Mouse (Mus musculus): ENCODE measurements around the gene Ovol2. TPM values are rescaled to one million over a fixed set of nuclear protein-coding genes. Genes with fewer than 3 reads are reported as not detected.
A peak's percentile ranks its signal among the peaks of the same experiment; 100 is the strongest.

Ovol2 gene
- polyA plus RNA-seq, 1 experiment, result 0.97 TPM

GRCm38 (mm10) chr2:144268446-144269305 lies 63.3 kb downstream of the Ovol2 start:
- Histone ChIP-seq H3K27ac (ENCODE audit: control insufficient read depth, insufficient read depth, low read depth, low read length, poor library complexity) (no peak overlapping the region), H3K4me1 (ENCODE audit: control insufficient read depth, insufficient read depth, low read length) (peaks cover 1% of the 10 kb centered on the region; the same call in 1 of the 2 replicates), H3K4me3 (replicated peaks; ENCODE audit: control insufficient read depth, low read depth, low read length) (no peak overlapping the region)
- TF ChIP-seq CTCF (IDR thresholded peaks at IDR 0.05; ENCODE audit: control insufficient read depth, insufficient read depth, low read length) (no peak), POLR2A (IDR thresholded peaks at IDR 0.05; ENCODE audit: borderline replicate concordance, control insufficient read depth, low read depth, low read length) (no peak)
- 9% methylated on average over 6 of the region's 6 CpGs for whole genome bisulfite sequencing

- TF ChIP-seq CTCF (IDR thresholded peaks at IDR 0.05; ENCODE audit: control insufficient read depth, insufficient read depth, low read length), result no peak
- TF ChIP-seq POLR2A (IDR thresholded peaks at IDR 0.05; ENCODE audit: borderline replicate concordance, control insufficient read depth, low read depth, low read length), result no peak
- H3K4me3 ChIP-seq (replicated peaks; ENCODE audit: control insufficient read depth, low read depth, low read length), result no peak overlapping the region
- 0% methylated on average over 1 of the region's 1 CpGs for WGBS
- peaks cover 1% of the 10 kb centered on the region; the same call in 1 of the 2 replicates for H3K4me1 ChIP-seq (ENCODE audit: control insufficient read depth, insufficient read depth, low read length)
- no peak overlapping the region for H3K27ac ChIP-seq (ENCODE audit: control insufficient read depth, insufficient read depth, low read depth, low read length, poor library complexity)
These were observed 64.3 kb downstream of the Ovol2 start for GRCm38 (mm10) chr2:144267731-144268015.

- TF ChIP-seq CTCF (IDR thresholded peaks at IDR 0.05; ENCODE audit: control insufficient read depth, insufficient read depth, low read length) (no peak), POLR2A (IDR thresholded peaks at IDR 0.05; ENCODE audit: borderline replicate concordance, control insufficient read depth, low read depth, low read length) (no peak)
- H3K4me3 ChIP-seq (replicated peaks; ENCODE audit: control insufficient read depth, low read depth, low read length), result no peak overlapping the region
- 41% methylated on average over 5 of the region's 5 CpGs for WGBS
- H3K27ac ChIP-seq (ENCODE audit: control insufficient read depth, insufficient read depth, low read depth, low read length, poor library complexity), result peak overlapping the region; percentile 52; the same call in 1 of the 2 replicates
- peaks cover 1% of the 10 kb centered on the region; the same call in 1 of the 2 replicates for H3K4me1 ChIP-seq (ENCODE audit: control insufficient read depth, insufficient read depth, low read length)
These were observed 64.8 kb downstream of the Ovol2 start for GRCm38 (mm10) chr2:144267004-144267730.

GRCm38 (mm10) chr2:144265916-144266683 lies 65.8 kb downstream of the Ovol2 start:
- H3K4me3 ChIP-seq (replicated peaks; ENCODE audit: control insufficient read depth, low read depth, low read length), result no peak overlapping the region
- peaks cover 1% of the 10 kb centered on the region; the same call in 1 of the 2 replicates for H3K4me1 ChIP-seq (ENCODE audit: control insufficient read depth, insufficient read depth, low read length)
- peak overlapping the region; percentile 56; the same call in 1 of the 2 replicates for H3K27ac ChIP-seq (ENCODE audit: control insufficient read depth, insufficient read depth, low read depth, low read length, poor library complexity)
- WGBS, result 18% methylated on average over 4 of the region's 4 CpGs
- TF ChIP-seq POLR2A (IDR thresholded peaks at IDR 0.05; ENCODE audit: borderline replicate concordance, control insufficient read depth, low read depth, low read length), result no peak
- TF ChIP-seq CTCF (IDR thresholded peaks at IDR 0.05; ENCODE audit: control insufficient read depth, insufficient read depth, low read length), result no peak

- H3K4me3 ChIP-seq (replicated peaks; ENCODE audit: control insufficient read depth, low read depth, low read length), result no peak overlapping the region
- 48% methylated on average over 3 of the region's 3 CpGs for WGBS
- peak overlapping the region; percentile 69 for H3K27ac ChIP-seq (ENCODE audit: control insufficient read depth, insufficient read depth, low read depth, low read length, poor library complexity)
These were observed 66.8 kb downstream of the Ovol2 start for GRCm38 (mm10) chr2:144265120-144265488.

GRCm38 (mm10) chr2:144264398-144265119 lies 67.4 kb downstream of the Ovol2 start:
- TF ChIP-seq CTCF (IDR thresholded peaks at IDR 0.05; ENCODE audit: control insufficient read depth, insufficient read depth, low read length) (no peak), POLR2A (IDR thresholded peaks at IDR 0.05; ENCODE audit: borderline replicate concordance, control insufficient read depth, low read depth, low read length) (no peak)
- Histone ChIP-seq H3K4me3 (replicated peaks; ENCODE audit: control insufficient read depth, low read depth, low read length) (no peak overlapping the region), H3K27ac (ENCODE audit: control insufficient read depth, insufficient read depth, low read depth, low read length, poor library complexity) (peak overlapping the region; percentile 69), H3K4me1 (ENCODE audit: control insufficient read depth, insufficient read depth, low read length) (peaks cover 1% of the 10 kb centered on the region; the same call in 1 of the 2 replicates)
- WGBS, result 32% methylated on average over 5 of the region's 5 CpGs

More at GRCm38 (mm10) chr2:144265120-144265488, 66.8 kb downstream of the Ovol2 start:
- H3K4me1 ChIP-seq (ENCODE audit: control insufficient read depth, insufficient read depth, low read length), result peaks cover 1% of the 10 kb centered on the region; the same call in 1 of the 2 replicates
- TF ChIP-seq POLR2A (IDR thresholded peaks at IDR 0.05; ENCODE audit: borderline replicate concordance, control insufficient read depth, low read depth, low read length), result no peak
- no peak for TF ChIP-seq CTCF (IDR thresholded peaks at IDR 0.05; ENCODE audit: control insufficient read depth, insufficient read depth, low read length)

GRCm38 (mm10) chr2:144262837-144263236 lies 69.1 kb downstream of the Ovol2 start:
- 69% methylated on average over 2 of the region's 2 CpGs for WGBS
- Histone ChIP-seq H3K27ac (ENCODE audit: control insufficient read depth, insufficient read depth, low read depth, low read length, poor library complexity) (no peak overlapping the region), H3K4me3 (replicated peaks; ENCODE audit: control insufficient read depth, low read depth, low read length) (no peak overlapping the region), H3K4me1 (ENCODE audit: control insufficient read depth, insufficient read depth, low read length) (peaks cover 1% of the 10 kb centered on the region; the same call in 1 of the 2 replicates)
- TF ChIP-seq POLR2A (IDR thresholded peaks at IDR 0.05; ENCODE audit: borderline replicate concordance, control insufficient read depth, low read depth, low read length) (no peak), CTCF (IDR thresholded peaks at IDR 0.05; ENCODE audit: control insufficient read depth, insufficient read depth, low read length) (no peak)

Other genes starting within 250 kb of the Ovol2 start
- 3.1 and 5.5 TPM in 2 replicates for gene Mgme1, start 61.5 kb downstream of the Ovol2 start, polyA plus RNA-seq (2011; ENCODE audit: insufficient read depth, insufficient read length, low replicate concordance, missing spikeins)
- 185 and 274 TPM in 2 replicates for gene Snx5, start 61.2 kb downstream of the Ovol2 start, polyA plus RNA-seq (2011; ENCODE audit: insufficient read depth, insufficient read length, low replicate concordance, missing spikeins)
- gene Kat14, start 36.8 kb upstream of the Ovol2 start, polyA plus RNA-seq (2011; ENCODE audit: insufficient read depth, insufficient read length, low replicate concordance, missing spikeins), result 17.5 and 20.0 TPM in 2 replicates
- 1.7 TPM in 1 of 2 replicates, not detected in the other for gene Pet117, start 36.9 kb upstream of the Ovol2 start, polyA plus RNA-seq (2011; ENCODE audit: insufficient read depth, insufficient read length, low replicate concordance, missing spikeins)
- gene Dzank1, start 195.3 kb upstream of the Ovol2 start, polyA plus RNA-seq (2011; ENCODE audit: insufficient read depth, insufficient read length, low replicate concordance, missing spikeins), result 0.29 and 0.37 TPM in 2 replicates
- 5.1 and 7.3 TPM in 2 replicates for gene Polr3f, start 195.6 kb upstream of the Ovol2 start, polyA plus RNA-seq (2011; ENCODE audit: insufficient read depth, insufficient read length, low replicate concordance, missing spikeins)
- gene Rbbp9, start 218.7 kb upstream of the Ovol2 start, polyA plus RNA-seq (2011; ENCODE audit: insufficient read depth, insufficient read length, low replicate concordance, missing spikeins), result 4.0 and 4.6 TPM in 2 replicates
- 14.0 and 20.1 TPM in 2 replicates for gene Sec23b, start 224.1 kb upstream of the Ovol2 start, polyA plus RNA-seq (2011; ENCODE audit: insufficient read depth, insufficient read length, low replicate concordance, missing spikeins)

Measured in bone marrow, adult 2 months (tissue).